Mouse (Mus musculus) brain, adult 2 months (tissue): ENCODE data around the gene Fam171a1.

ENCODE experiments used
- DNase-seq: peaks from one replicate; pipeline ENCODE4 v3.0.0; 2011; ENCODE audit warnings: low read depth, low spot score

Gene Fam171a1

GRCm38 (mm10) chr2:3138308-3138707, 24.3 kb downstream of the Fam171a1 start:
- DNase-seq = no peak

DNA sequence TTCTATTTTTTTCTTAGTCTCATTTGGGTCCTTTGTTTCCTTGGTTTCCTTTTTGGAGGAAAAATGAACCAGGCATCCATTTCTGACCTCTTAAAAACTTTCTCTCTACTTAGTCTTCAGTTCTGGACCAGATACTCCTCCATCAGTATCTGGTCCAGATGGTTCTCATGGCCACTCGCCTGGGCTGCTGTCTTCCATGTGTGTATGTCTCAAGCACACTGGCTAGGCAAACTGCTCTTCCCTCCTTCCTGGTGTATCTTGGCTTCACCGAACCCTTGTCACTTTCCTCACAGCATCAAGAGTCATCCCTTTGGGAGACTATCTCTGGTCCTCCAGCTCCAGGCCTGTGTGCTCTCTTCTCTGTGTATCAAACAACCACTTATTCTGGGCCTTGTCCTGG, 25.0 kb downstream of the Fam171a1 start:
- DNase-seq = no peak

GRCm38 (mm10) chr2:3139578-3139977, 25.6 kb downstream of the Fam171a1 start:
- DNase-seq = peak; percentile 67

DNA sequence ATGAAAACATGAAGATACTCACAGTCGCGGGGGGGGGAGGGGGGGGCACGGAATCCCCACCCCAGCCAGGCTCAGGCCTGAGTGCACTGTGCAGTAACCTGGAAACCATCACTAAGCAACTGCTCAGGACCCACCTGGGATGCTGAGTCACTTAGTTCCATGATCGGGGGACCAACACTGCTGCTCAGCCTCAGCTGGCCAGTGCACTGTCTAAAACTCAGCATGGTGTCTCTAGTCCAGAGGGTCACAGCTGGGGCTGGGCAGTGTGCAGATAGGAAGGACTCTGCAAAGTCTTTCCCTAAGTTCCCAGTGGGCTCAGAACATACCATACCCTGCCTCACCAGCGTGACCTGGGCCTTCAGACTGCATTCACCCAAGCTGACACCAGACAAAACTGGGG, 26.6 kb downstream of the Fam171a1 start:
- DNase-seq = no peak

DNA sequence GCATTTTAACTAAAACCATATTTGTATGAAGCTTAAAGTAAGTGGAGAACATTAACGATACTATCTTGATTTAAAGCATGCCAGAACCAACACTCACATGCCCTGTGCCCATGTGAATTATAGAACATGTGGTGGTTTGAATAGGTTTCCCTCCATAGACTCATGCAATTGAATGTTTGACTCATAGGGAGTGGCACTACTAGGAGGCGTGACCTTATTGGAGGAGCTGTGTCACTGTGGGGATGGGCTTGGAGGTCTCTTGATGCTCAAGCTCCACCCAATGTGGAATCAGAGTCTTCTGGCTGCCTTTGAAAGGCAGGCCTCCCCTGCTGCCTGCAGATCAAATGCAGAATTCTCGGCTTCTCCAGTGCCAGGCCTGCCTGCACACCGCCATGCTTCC, 27.8 kb downstream of the Fam171a1 start:
- DNase-seq = no peak

DNA sequence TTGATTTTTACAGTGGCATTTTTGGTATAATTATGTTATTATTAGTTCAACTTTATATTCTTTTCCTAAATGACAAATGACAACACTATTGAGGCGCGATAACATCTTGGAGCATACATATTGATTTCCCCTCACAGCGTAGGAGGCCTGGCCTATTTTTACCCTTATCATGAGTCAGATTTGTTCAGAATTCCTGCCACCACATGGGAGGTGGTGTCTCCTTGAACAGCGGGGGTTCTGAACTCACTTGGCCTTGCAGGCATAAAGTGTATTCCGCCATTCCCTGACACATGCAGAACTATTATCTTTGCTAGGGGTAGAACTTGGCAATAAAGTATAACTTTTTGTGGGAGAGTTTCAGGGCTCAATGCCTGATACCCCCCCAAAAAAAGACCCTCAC, 30.3 kb downstream of the Fam171a1 start:
- peak; percentile 78 for DNase-seq

DNA sequence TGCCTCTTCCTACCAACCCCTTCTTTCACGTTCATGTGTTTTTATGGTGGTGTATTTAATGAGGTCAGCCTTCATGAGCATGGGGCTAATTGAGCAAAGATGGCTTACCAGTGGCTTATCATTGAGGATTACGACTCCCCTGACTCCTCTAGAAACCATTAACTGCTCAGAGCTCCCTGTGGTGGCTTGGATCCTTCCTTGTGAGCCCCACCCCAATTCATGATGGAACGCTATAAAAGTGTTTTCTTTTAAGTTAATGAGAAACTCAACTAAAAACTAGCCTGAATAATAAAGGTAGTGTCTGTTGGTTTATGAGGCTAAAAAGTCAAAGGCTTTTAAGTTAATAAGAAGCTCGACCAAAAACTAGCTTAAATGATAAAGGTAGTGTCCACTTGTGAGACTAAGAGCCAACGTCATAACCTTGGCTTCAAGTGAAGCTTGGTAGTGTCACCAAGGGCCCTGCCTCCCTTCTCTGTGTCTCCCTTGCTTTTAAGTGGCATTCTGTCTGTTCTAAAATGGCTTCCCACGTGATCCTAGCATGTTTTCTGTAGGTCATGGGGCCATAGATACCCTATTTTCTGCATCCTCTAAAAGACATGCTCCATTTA, 33.6 kb downstream of the Fam171a1 start:
- DNase-seq = no peak

GRCm38 (mm10) chr2:3148731-3149130, 34.7 kb downstream of the Fam171a1 start:
- no peak for DNase-seq

GRCm38 (mm10) chr2:3150324-3150723, 36.3 kb downstream of the Fam171a1 start:
- no peak for DNase-seq

GRCm38 (mm10) chr2:3151336-3151735, 37.3 kb downstream of the Fam171a1 start:
- no peak for DNase-seq

GRCm38 (mm10) chr2:3154091-3154665, 40.2 kb downstream of the Fam171a1 start:
- no peak for DNase-seq

GRCm38 (mm10) chr2:3154986-3155385, 41.0 kb downstream of the Fam171a1 start:
- no peak for DNase-seq

DNA sequence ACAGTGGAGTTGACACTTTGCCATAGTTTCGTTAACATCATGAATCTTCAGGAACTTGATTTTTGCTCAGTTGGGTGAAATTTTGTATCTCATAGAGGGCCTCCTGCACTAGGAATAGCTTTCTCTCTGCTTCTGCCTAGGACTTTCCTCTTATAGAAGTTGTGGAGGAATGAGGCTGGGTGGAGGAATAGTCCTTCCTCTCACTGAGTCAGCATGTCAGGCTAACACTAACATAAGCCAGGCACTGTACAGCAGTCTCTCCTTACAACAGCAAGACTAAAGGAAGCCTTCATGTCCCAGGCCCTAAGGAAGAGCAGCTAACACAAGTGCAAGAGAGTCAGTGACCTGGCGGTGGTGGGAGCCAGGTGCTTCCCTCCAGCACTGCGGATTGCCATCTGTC, 43.0 kb downstream of the Fam171a1 start:
- peak; percentile 76 for DNase-seq

GRCm38 (mm10) chr2:3157661-3158344, 43.8 kb downstream of the Fam171a1 start:
- peak; percentile 81 for DNase-seq

DNA sequence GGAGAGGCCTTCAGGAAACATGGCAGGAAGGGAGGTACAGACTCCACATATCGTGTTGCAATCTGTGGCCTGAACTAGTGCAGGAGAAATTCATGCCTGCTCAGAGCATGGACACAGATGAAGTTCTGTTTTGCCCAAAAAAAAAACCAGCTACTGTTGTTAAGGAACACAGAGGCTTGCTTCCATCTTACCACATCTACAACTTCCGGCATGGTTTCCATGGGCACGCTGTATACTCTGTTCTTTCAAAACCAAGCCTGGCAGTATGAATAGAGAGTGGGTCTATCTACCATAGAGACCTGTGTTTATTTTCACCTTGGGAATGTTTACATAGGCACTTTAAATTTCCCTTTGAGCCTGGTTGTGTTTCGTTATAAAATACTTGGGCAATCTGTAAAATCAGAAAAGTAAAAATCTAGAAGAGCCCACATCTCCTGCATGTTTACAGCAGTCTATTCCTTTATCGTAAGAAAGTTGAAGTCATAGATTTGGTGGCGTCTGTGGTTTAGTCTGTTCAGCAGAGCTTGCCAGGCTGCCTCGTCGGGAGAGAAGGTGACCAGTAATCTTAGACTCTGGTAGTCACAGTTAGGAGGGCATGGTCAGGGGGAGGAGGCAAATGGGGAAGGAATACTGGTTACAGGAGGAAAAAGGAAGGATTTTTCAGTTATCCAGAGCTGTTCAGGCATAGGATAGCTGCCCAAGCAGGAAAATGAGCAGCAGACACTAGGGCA, 44.8 kb downstream of the Fam171a1 start:
- DNase-seq = no peak

GRCm38 (mm10) chr2:3161578-3161977, 47.6 kb downstream of the Fam171a1 start:
- DNase-seq = no peak

GRCm38 (mm10) chr2:3163501-3164076, 49.6 kb downstream of the Fam171a1 start:
- no peak for DNase-seq

- DNase-seq = no peak
Observed at GRCm38 (mm10) chr2:3165037-3165600, 51.1 kb downstream of the Fam171a1 start.

GRCm38 (mm10) chr2:3165890-3166605, 52.0 kb downstream of the Fam171a1 start:
- DNase-seq = no peak

GRCm38 (mm10) chr2:3168719-3169402, 54.8 kb downstream of the Fam171a1 start:
- DNase-seq = peak; percentile 76

DNA sequence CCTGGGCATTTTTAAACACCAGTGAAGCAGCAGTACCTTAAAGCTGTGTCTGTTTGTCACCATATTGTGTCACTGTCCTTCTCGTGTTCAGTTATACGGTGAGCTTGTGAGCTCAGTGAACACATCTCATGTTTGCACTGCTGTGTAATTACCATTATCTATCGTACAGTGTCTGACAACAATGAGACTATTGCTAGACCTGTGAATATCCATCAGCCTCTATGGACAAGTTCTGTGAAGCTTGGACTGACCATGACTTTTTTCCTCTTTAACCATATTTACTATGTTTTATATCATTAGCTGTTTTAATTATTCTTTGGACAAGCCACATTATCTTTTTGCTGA, 55.4 kb downstream of the Fam171a1 start:
- no peak for DNase-seq
